Mouse (Mus musculus): ENCODE data around the gene Mrps17.

The Mrps17 gene

DNA sequence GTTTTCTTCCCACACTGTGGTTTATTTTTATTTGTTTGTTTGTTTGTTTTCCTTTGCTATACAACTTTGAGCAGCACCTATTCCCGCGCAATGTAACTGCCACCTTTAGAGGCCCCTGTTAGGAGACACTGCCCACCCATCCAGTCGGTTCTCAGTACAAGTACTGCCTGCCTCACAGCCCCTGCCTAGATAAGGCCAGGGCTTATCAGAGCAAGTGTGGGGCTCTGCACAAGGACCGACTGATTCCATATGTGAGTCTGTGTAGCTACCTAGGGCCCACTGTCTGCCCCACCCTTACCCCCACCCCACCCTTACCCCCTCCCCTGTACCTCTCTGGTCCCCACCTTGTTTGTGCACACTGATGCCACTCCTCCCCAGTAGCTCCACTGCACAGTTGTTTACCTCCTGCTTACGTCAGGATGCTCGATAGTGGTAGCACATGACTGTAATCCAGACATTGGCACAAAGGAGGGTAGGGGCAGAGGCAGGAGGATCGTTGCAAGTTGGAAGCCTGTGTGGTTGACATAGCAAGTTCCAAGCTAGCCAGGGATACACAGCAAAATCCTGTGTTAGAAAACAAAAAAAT lies 27.7 kb downstream of the Mrps17 start:
- DNase-seq (ENCODE audit: low spot score), result no peak

DNA sequence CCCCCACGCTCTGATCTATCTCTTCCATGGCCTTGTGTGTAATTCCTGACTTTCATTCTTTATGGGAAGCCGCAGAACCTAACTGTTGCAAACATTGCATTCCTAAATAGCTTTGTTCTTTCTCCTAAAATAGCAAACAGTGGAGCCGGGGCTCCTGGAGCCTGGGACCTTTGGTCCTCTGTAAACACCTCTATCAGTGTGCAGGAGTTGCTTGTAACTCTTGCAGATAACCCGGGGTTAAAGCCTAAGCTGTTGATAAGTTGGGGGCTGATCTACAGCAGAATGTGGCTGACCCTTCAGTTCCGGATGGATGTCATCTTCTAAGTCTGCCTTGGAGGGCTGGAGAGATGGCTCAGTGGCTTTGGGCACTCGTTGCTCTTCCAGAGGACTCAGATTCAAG lies 28.8 kb downstream of the Mrps17 start:
- no peak for DNase-seq (ENCODE audit: low spot score)

DNA sequence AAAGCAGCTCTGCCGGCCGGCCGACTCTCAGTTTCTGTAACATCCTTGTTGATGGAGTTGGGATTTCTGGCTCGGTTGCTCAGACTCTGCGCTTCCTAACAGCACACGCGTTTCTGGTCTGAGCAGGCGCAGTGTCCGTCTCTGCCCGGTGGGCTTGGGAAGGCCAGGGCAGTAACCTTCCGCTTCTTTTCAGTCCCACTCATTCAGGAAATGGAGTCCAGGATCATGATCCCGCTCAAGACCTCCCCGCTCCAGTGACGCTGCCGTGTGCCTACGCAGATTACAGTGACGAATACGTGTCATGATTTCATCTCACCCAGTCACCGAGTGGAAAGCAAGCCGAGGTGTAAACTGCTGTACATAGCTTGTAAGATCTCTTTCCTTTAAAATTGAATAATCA lies 41.6 kb downstream of the Mrps17 start:
- no peak for DNase-seq (ENCODE audit: low spot score)

DNA sequence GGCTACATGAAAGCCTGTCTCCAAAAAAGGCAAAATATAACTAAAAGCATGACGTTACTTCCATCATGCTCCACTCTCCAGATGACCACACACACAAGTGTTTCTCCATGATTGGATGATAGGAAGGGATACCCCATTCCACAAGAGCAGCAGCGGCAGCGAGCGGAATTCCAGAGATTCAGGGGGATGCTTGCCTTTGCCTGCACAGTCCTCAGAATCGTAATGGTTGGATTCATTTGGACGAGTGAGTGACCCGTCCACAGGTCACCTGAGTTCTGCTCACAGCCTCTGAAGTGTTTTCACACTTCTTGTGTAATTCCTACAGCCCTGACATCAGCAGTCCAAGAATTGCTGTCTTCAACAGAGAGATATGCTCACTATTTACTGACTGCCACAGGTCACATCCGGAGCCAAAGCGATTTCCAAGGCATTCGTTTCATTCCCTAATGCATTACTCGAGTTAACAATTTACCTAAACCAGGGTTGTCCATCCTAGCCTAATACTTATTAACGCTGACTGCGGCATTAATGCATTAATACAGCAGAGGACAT lies 44.7 kb downstream of the Mrps17 start:
- no peak for DNase-seq (ENCODE audit: low spot score)

DNA sequence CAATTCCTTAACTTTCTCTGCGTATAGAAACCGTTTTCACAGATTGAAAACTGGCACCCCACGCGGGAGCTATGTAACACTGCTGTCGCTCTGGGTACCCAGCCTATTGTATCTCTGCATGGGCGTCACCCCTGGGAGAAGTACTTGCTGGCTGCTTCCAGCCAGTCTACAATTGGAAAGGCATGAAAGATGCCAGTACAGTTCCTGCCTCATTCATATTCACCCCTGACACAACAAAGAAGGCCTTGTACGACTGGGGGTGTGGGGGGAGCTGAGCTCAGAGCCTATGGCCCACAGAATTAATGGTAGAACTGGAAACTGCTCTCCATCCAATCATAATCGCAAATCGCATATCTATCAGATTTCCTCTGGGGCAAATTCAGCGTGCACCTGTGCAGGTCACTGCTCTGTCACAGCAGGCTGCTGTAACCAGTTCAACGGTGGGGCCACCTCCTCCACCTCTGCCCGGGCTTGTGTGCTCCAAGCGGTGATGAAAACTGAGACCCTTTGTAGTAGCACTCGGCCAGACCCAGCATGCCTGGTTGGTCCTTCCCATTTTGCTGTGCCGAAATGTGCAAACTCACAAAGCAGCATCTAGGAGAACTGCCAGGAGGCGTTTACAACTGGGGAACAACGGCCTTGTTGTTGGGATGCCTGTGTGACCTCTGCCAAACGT lies 46.7 kb downstream of the Mrps17 start:
- no peak for DNase-seq (ENCODE audit: low spot score)

DNA sequence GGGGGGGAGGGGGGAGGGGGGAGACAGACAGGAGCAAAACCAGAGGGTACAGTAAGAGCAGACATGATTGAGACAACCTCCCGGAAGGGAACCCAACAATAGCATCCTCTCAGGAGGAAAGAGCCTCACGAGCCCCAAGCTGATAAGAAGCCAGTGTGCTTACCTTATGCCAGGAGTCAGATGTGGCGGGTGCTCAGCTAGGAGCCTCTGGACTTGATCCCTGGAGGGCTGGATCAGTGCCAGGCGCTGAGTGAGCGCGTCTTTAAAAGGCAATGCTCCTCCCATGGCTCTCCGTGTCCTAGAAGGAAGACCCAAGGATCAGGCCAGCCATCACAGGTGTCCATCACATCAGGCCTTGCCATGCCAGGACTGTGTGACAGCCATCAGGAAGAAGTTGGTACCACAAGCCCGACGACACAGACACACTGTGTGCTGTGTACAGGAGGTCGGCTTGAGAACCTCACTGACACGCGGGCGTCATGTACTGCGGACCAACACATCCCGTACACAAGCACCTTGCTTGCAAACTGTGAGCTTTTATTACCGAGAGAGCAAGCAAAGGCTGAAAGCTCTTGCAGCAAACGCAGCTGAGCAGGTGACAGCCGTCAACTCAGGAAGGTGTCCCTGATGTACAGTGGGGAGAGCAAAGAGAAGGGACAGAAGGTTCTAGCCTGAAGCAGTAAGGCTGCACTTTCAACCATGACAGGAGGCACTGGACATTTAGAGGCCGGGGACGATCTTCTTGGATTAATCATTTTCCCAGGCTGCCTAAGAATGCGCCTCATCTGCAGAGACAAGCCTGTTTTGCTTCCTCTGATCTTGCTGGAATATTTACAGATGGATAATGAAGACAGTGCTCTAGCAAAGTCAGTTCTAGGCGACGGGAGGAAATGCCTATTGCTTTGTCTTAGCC lies 55.4 kb downstream of the Mrps17 start:
- no peak for DNase-seq (ENCODE audit: low spot score)

All from adipocyte (in vitro differentiated cells).